Mouse (Mus musculus) C2C12 (cell line): ENCODE measurements around the gene Raver2.

ENCODE experiments used
- CEBPB ChIP-seq: IDR thresholded peaks from one replicate; pipeline ENCODE4 v1.6.1; 2011; ENCODE audit warnings: low read depth, mild to moderate bottlenecking, control low read depth, moderate library complexity
- CTCF ChIP-seq: IDR thresholded peaks from one replicate; pipeline ENCODE4 v1.5.1; 2011; ENCODE audit not compliant: control insufficient read depth, insufficient read depth, insufficient read length
- FOSL1 ChIP-seq: IDR thresholded peaks from one replicate; pipeline ENCODE4 v1.8.0; 2011; ENCODE audit warnings: mild to moderate bottlenecking, low read length; ENCODE audit not compliant: poor library complexity, insufficient read depth, severe bottlenecking
- MAX ChIP-seq: IDR thresholded peaks from one replicate; pipeline ENCODE4 v1.6.1; 2011; ENCODE audit warnings: mild to moderate bottlenecking, control low read depth
- MYOD1 ChIP-seq: IDR thresholded peaks from one replicate; pipeline ENCODE4 v1.6.1; 2011; ENCODE audit warnings: low read depth; ENCODE audit not compliant: control insufficient read depth, insufficient read length
- MYOG ChIP-seq: IDR thresholded peaks from one replicate; pipeline ENCODE4 v1.6.1; 2011; ENCODE audit not compliant: control insufficient read depth, insufficient read length; ENCODE audit errors: extremely low read depth
- USF1 ChIP-seq: IDR thresholded peaks from one replicate; pipeline ENCODE4 v1.6.1; 2011; ENCODE audit warnings: low read depth, mild to moderate bottlenecking, control low read depth, moderate library complexity

GRCm38 (mm10) chr4:101087721-101088120, 18.9 kb downstream of the Raver2 start:
- TF ChIP-seq CTCF (no peak), MAX (no peak), USF1 (no peak), CEBPB (no peak), MYOD1 (no peak), MYOG (no peak), FOSL1 (no peak)
